Comparison of ENCODE assay signal across 15 mouse cellular contexts in the genomic region with DNA sequence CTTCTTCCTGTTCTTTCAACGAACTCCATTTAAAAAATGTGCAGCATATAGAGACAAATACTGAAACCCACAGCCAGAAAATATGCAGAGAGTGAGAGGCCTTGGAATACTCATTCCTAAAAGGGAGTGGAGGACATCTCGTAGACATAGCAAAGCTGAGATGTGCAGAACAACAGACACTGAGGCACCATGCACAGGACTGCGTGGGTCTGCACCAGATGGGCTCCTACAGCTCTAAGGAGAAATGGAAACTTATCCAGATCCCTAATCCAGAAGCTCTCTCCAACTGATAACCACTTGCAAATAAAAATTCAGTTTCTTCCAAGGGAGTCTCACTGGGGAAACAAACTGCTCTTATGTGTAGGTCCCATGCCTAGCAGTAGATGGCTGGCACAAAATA.
"Had no signal": no experiment of that assay in that cellular context is flagged by ENCODE, and none has a peak within 500 bp of the region (broad histone marks: within the 10 kb centered on the region; RNA-seq: fewer than 3 reads in every experiment).

No protein-coding gene starts in this region.

- H3K27ac ChIP-seq: kidney, postnatal 0 days; limb, embryonic 15.5 days; liver, embryonic 12.5 days; midbrain, embryonic 15.5 days; neural tube, embryonic 12.5 days; stomach, embryonic 15.5 days had no signal

- H3K4me3 ChIP-seq: limb, embryonic 15.5 days; liver, embryonic 12.5 days; megakaryocyte, embryonic 14.5 days; midbrain, embryonic 15.5 days; neural tube, embryonic 12.5 days; stomach, embryonic 15.5 days had no signal

- DNase-seq: kidney, adult 11 months; kidney, adult 9 months; kidney, postnatal 36 days; lung, embryonic 14.5 days; lung, postnatal 10 days; lung, postnatal 4 days; spleen, adult 18-20 months; thymus, postnatal 4 days had no signal
